Mouse (Mus musculus) gastrocnemius, postnatal 14 days (tissue): ENCODE measurements at regions not wholly inside any gene's neighbourhood (a gene's known extent, or its start where the extent isn't known, plus 50 kb on each side); places are given as distances from the start of the nearest gene placed in this dataset.

Experiments used
- DNase-seq: peaks from one replicate; pipeline ENCODE4 v3.0.0; 2021; ENCODE audit warnings: mixed read lengths
- intact Hi-C: fragments of 180-260 bp; cut with DNase I; formaldehyde crosslinking; loops from one replicate; pipeline ENCODE4 v1.15.1; 2025; ENCODE audit warnings: low total_unique reads

- intact Hi-C loops = no loop called here
- DNase-seq = no peak
Observed at GRCm38 (mm10) chr9:67692396-67692795, 66.8 kb upstream of the C2cd4b start.

GRCm38 (mm10) chr9:67693716-67694115, 65.5 kb upstream of the C2cd4b start:
- peak; percentile 22 for DNase-seq
- intact Hi-C loops = no loop called here

GRCm38 (mm10) chr9:67698796-67699195, 60.4 kb upstream of the C2cd4b start:
- DNase-seq = no peak

GRCm38 (mm10) chr9:67699846-67700579, 59.2 kb upstream of the C2cd4b start:
- DNase-seq = peak; percentile 65
- intact Hi-C loops = no loop called here

More at GRCm38 (mm10) chr9:67698796-67699195, 60.4 kb upstream of the C2cd4b start:
- intact Hi-C loops = no loop called here

GRCm38 (mm10) chr9:67708246-67708960, 50.8 kb upstream of the C2cd4b start:
- intact Hi-C loops = no loop called here
- DNase-seq = no peak
